Mouse (Mus musculus): Measurements from ENCODE around the gene Atxn1.

- TF ChIP-seq CTCF (conservative IDR thresholded peaks at IDR 0.05 in 1 of 2, IDR thresholded peaks at IDR 0.05 in 1 of 2; ENCODE audit: low read depth in 2 of 2, low read length in 2 of 2), result no peak
- no peak for TF ChIP-seq NRF1 (IDR thresholded peaks at IDR 0.05; ENCODE audit: low read depth, low read length)
- TF ChIP-seq NELFE (IDR thresholded peaks at IDR 0.05; ENCODE audit: low read depth, low read length), result no peak
- no peak for TF ChIP-seq ZC3H11A (IDR thresholded peaks at IDR 0.05; ENCODE audit: low read depth, low read length)
- no peak for TF ChIP-seq JUN (IDR thresholded peaks at IDR 0.05; ENCODE audit: insufficient read depth, low read depth, low read length)
- TF ChIP-seq E2F4 (IDR thresholded peaks at IDR 0.05; ENCODE audit: insufficient replicate concordance, low read depth, low read length), result no peak
- no peak for TF ChIP-seq POLR2A (IDR thresholded peaks at IDR 0.05; ENCODE audit: low read depth, low read length)
- no peak for TF ChIP-seq USF1 (IDR thresholded peaks at IDR 0.05; ENCODE audit: low read depth, low read length)
- no peak for TF ChIP-seq HCFC1 (IDR thresholded peaks at IDR 0.05; ENCODE audit: low read depth, low read length)
- TF ChIP-seq JUND (conservative IDR thresholded peaks at IDR 0.05; ENCODE audit: low read depth, low read length), result no peak
- no peak for TF ChIP-seq SMC3 (IDR thresholded peaks at IDR 0.05; ENCODE audit: low read depth, low read length)
- TF ChIP-seq ZKSCAN1 (IDR thresholded peaks at IDR 0.05; ENCODE audit: borderline replicate concordance, low read depth, low read length), result no peak
- TF ChIP-seq MXI1 (IDR thresholded peaks at IDR 0.05; ENCODE audit: low read depth, low read length), result no peak
Measured at GRCm38 (mm10) chr13:45546946-45547345, 417.9 kb downstream of the Atxn1 start.
